Mouse (Mus musculus) urinary bladder, postnatal 0 days (tissue): ENCODE measurements around the gene Rnf168. TPM values are rescaled to one million over a fixed set of nuclear protein-coding genes. Genes with fewer than 3 reads are reported as not detected.
A peak's percentile ranks its signal among the peaks of the same experiment; 100 is the strongest.

ENCODE experiments used
- microRNA counts: library from miRNA; unstranded; fragments of <30 nt; microRNA quantifications from one replicate; lab custom pipeline; 2016
- microRNA-seq: library from miRNA; unstranded; fragments of <30 nt; microRNA quantifications from one replicate; pipeline ENCODE4, GENCODE M21; 2016
- polyA plus RNA-seq: library from polyadenylated mRNA; unstranded; fragments of >200 nt; fragmentation: Nextera tagmentation; extraction: Ambion mirVana; gene quantifications from 2 replicates; pipeline ENCODE4 v1.2.1, GENCODE M21; 2015

Gene Rnf168
- 15.5 and 18.5 TPM in 2 replicates for polyA plus RNA-seq

DNA sequence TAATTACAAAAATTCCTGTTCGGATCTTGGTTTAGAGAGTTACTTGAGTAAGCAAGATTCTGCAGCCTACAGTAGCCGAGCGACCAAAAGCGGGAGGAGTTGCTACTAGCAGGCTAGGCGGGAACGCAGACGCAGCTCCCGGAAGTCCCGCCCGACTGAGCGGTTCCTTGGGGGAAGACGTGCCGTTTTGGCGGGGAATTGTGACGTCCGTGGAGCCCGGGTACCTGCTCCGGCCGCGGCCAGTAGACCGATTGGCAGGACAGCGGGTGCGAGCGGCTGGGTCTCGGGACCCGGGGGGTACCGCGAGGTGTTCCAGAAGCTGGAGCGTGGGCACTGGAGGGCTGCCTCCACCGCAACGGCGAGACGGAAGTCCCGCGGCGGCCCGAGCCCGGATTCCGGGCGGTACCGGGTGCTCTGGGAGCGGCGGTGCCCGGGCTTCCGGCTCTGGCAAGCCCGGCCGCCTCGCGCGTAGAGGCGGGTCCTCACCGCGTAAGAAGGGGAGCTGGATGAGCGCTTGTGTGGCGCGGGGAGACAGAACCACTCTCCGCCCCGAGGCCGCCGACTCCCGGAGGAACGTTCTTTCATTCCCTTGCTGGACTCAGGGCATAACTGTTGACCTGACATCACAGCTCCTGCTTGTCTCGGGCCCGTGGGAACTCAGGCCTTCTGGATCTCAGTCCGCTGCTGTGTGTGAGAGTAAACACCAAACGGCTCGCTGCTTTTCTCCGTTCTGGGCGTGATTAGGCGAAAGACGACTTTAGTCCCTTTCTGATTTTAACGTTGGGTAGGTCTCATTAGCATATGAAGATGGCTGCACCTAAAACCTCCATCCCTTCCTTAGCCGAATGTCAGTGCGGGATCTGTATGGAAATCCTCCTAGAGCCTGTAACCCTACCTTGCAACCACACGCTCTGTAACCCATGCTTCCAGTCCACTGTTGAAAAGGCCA, at the start of gene Rnf168:
TSS of gene Rnf168 (plus strand) at position 152 of the 949 bp plus-strand sequence.

DNA sequence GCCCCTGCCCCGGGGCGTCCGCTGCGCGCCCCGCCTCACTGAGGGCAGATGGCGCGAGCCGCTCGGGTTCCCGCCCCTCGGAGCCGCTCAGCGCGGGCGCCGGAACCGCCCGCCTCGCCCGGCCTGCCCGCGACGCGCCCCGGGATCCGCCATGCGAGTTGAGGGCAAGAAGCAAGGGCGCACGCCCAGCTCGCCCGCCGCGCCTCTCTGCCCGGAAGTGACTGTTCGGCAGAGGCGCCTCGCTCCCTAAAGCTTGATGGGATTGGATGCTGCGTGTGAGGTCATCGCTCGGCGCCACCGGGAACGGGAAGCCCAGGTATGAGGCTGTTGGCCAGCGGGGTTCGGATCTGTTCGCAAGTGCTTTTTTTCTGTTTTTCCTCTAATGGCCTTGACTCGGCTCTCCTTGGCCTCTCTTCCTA, 30.3 kb upstream of the Rnf168 start, which contains the start of the genes Fbxo45 and Wdr53:
TSS of gene Fbxo45 (minus strand) at position 207 of the 419 bp plus-strand sequence.
TSS of gene Wdr53 (plus strand) at position 276 of the 419 bp plus-strand sequence.

DNA sequence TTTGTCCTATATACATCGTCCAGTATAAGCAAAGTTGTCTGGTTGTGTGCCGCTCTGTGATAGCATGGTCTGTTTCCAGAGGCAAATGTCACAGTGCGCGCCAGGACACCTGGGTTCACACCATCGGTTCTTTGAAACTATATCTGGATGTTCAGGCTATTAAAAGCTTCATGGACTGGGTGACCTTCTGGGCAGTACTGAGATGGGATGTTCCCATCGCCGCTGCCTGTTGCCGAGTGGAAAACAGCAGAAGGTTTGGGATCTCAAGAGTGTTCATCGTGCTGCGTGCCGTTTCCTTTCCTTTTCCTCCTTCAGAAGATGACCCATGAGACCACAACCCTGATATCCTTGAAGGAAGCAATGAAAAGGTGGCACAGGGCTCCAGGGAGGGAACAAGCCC, 6.0 kb upstream of the Rnf168 start, which contains the start of gene Smco1:
TSS of gene Smco1 (plus strand) at position 178 of the 400 bp plus-strand sequence.

DNA sequence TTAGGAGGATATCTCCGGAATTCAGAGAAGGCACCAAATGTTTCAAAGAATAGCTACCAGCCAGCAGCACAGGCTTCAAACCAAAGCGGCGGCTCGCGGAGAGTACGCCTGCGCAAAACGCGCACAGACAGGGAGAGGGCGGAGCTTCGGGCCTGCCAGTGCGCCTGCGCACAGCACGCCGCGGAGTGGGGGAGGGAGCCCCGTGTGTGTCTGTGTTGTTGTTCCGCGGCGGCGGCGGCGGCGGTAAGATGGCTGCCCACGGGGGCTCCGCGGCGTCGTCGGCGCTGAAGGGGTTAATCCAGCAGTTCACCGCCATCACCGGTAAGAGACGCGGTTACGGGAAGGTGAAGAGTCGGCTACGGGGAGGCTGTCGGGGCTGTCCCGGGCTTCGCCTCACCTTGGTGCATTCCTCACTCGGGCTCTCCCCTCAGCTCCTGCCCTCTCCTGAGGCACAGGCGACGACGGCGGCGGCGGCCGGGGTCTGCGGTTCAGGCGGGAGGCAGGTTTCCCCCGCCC, 54.8 kb downstream of the Rnf168 start, which contains the start of gene Ubxn7:
TSS of gene Ubxn7 (plus strand) at position 218 of the 516 bp plus-strand sequence.

MicroRNA genes within 50 kb of the gene (microRNA counts, 519-probe panel; counts per million panel counts)
- microRNA mmu-miR-1946a (lab: Ali Mortazavi, UCI): 392 counts per million, percentile 1 among the panel's probes with 10 or more counts

Small RNA genes lying within 50 kb of the gene (microRNA-seq; reads per million reads assigned to microRNA genes)
- not detected for gene Mir1946a

Other genes starting within 250 kb of the Rnf168 start
- 32.3 and 38.3 TPM in 2 replicates for gene Pak2, start 198.1 kb upstream of the Rnf168 start, polyA plus RNA-seq
- 68.3 and 74.3 TPM in 2 replicates for gene Pigx, start 177.7 kb upstream of the Rnf168 start, polyA plus RNA-seq
- gene Cep19, start 177.7 kb upstream of the Rnf168 start, polyA plus RNA-seq: 11.6 and 12.2 TPM in 2 replicates
- 13.7 and 16.6 TPM in 2 replicates for gene Nrros, start 111.9 kb upstream of the Rnf168 start, polyA plus RNA-seq
- not detected in 2 replicates for gene Bex6, start 97.6 kb upstream of the Rnf168 start, polyA plus RNA-seq
- gene Fbxo45, start 30.3 kb upstream of the Rnf168 start, polyA plus RNA-seq: 5.7 and 7.4 TPM in 2 replicates
- gene Wdr53, start 30.2 kb upstream of the Rnf168 start, polyA plus RNA-seq: 11.9 and 13.8 TPM in 2 replicates
- gene Smco1, start 6.0 kb upstream of the Rnf168 start, polyA plus RNA-seq: not detected in 2 replicates
- gene Ubxn7, start 54.8 kb downstream of the Rnf168 start, polyA plus RNA-seq: 6.7 and 10.8 TPM in 2 replicates
- not detected in 2 replicates for gene Tm4sf19, start 123.0 kb downstream of the Rnf168 start, polyA plus RNA-seq
- gene Tctex1d2, start 142.2 kb downstream of the Rnf168 start, polyA plus RNA-seq: 36.2 and 36.6 TPM in 2 replicates
- gene Pcyt1a, start 153.5 kb downstream of the Rnf168 start, polyA plus RNA-seq: 29.8 and 36.1 TPM in 2 replicates
- 0.35 and 0.55 TPM in 2 replicates for gene Slc51a, start 210.4 kb downstream of the Rnf168 start, polyA plus RNA-seq
- not detected in 2 replicates for gene Zdhhc19, start 218.8 kb downstream of the Rnf168 start, polyA plus RNA-seq